Mouse (Mus musculus) cortical plate, adult 2 months (tissue): ENCODE measurements around the gene Draxin.

Source experiments
- CTCF ChIP-seq: fragments of 200-500 bp; IDR thresholded peaks from 2 replicates; pipeline ENCODE4 v1.5.1; 2011; ENCODE audit warnings: mild to moderate bottlenecking, control low read depth, low read length; ENCODE audit not compliant: insufficient read depth; ENCODE audit errors: extremely low read depth
- POLR2A ChIP-seq: fragments of 200-500 bp; IDR thresholded peaks from 2 replicates; pipeline ENCODE4 v1.6.1; 2011; ENCODE audit warnings: mild to moderate bottlenecking, low read length, control low read depth; ENCODE audit not compliant: insufficient read depth; ENCODE audit errors: extremely low read depth

- TF ChIP-seq CTCF (no peak), POLR2A (no peak)
Measured at GRCm38 (mm10) chr4:148067346-148067745, 63.2 kb downstream of the Draxin start.
